Mouse (Mus musculus) forebrain, embryonic 16.5 days (tissue): ENCODE measurements around the gene Dpf2. TPM values are rescaled to one million over a fixed set of nuclear protein-coding genes. Genes with fewer than 3 reads are reported as not detected.

Experiments
- ATAC-seq: fragments of 200-750 bp; cut with Nextera tagmentation; 2 replicates; pipeline ENCODE4 v1.8.0; 2017; ENCODE audit warnings: mild to moderate bottlenecking, moderate library complexity
- H3K27ac ChIP-seq: fragments of 300-500 bp; sonication (generic); 2 replicates; pipeline ENCODE4 v1.5.1; 2014; ENCODE audit warnings: low read length, control low read depth
- H3K27me3 ChIP-seq: fragments of 300-500 bp; sonication (generic); replicated peaks from 2 replicates; pipeline ENCODE4 v1.6.1; 2014; ENCODE audit warnings: low read length; ENCODE audit not compliant: control insufficient read depth, insufficient read depth
- H3K36me3 ChIP-seq: fragments of 300-500 bp; sonication (generic); 2 replicates; pipeline ENCODE4 v1.6.1; 2014; ENCODE audit not compliant: control insufficient read depth, insufficient read depth
- H3K4me1 ChIP-seq: fragments of 300-500 bp; sonication (generic); replicated peaks from 2 replicates; pipeline ENCODE4 v1.6.1; 2014; ENCODE audit warnings: low read length; ENCODE audit not compliant: control insufficient read depth, insufficient read depth
- H3K4me2 ChIP-seq: fragments of 300-500 bp; sonication (generic); 2 replicates; pipeline ENCODE4 v1.6.1; 2014; ENCODE audit warnings: mild to moderate bottlenecking, low read length, control low read depth
- H3K4me3 ChIP-seq: fragments of 300-500 bp; sonication (generic); replicated peaks from 2 replicates; pipeline ENCODE4 v1.5.1; 2014; ENCODE audit warnings: mild to moderate bottlenecking, low read length, control low read depth
- H3K9ac ChIP-seq: fragments of 300-500 bp; sonication (generic); replicated peaks from 2 replicates; pipeline ENCODE4 v1.6.1; 2014; ENCODE audit warnings: low read depth, low read length, control low read depth
- H3K9me3 ChIP-seq: fragments of 300-500 bp; sonication (generic); 2 replicates; pipeline ENCODE4 v1.6.1; 2016; ENCODE audit warnings: low read length; ENCODE audit not compliant: control insufficient read depth
- WGBS: fragments of 180-500 bp; shearing (Covaris S2); extraction: QIAGEN DNeasy Blood & Tissue Kit; methylation state at CpG from one replicate; pipeline ENCODE4 v1.1.7; 2014; 5-methylcytosine and 5-hydroxymethylcytosine counted together
- polyA plus RNA-seq: library from polyadenylated mRNA; unstranded; fragments of >200 nt; fragmentation: Nextera tagmentation; extraction: Ambion mirVana; gene quantifications from 2 replicates; pipeline ENCODE4 v1.2.1, GENCODE M21; 2015

Dpf2 gene
- polyA plus RNA-seq, 1 experiment from 2014 or later, result 126 TPM

DNA sequence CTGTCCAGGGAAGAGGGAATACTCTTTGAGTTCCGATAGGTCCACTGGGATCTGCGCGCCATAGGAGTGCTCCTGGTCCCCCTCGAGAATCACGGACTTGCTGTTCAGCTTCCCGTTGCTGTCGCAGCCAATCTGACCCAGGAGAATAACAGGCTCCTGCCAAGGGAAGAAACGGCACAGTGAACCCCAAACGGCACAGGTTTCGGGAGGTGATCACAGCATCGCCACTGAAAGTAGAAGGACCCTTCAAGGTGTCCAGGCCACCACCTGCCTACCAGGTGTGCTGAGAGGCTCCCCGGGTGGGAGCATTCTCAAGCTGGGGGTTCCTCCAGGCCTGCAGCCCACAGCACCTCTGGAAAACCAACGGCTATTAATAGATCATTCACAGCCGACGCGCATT, 38.8 kb upstream of the Dpf2 start:
- Histone ChIP-seq H3K4me1 (no peaks in the 10 kb centered on the region), H3K4me3 (no peak overlapping the region), H3K9ac (no peak overlapping the region), H3K4me2 (no peak overlapping the region), H3K27ac (no peak overlapping the region), H3K27me3 (no peaks in the 10 kb centered on the region), H3K36me3 (peaks cover 8% of the 10 kb centered on the region; the same call in 1 of the 2 replicates), H3K9me3 (no peaks in the 10 kb centered on the region)
- ATAC-seq, result no peak
- WGBS, result 94% methylated on average over 16 of the region's 16 CpGs

DNA sequence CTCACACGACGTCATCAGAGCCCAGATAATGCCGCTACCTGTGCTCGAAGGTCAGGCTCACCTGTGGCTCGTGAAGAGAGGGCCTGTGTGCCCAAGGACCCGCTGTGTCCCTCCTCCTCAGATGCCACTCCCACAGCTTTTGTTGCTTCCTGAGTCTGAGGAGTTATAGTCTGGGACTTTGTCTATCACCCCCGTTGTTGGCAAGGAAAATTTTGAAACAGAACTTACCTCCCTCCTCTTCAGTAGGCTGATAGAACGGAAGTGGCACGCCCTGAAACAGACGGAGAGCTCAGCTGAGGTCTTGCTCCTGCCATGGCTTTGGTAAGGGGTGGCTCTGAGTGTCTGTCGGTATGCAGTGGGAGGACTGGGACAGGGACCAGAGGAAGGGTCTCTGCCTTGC, 37.4 kb upstream of the Dpf2 start:
- H3K4me3 ChIP-seq, result no peak overlapping the region
- H3K36me3 ChIP-seq, result peaks cover 8% of the 10 kb centered on the region; the same call in 1 of the 2 replicates
- H3K4me1 ChIP-seq, result no peaks in the 10 kb centered on the region
- H3K9me3 ChIP-seq, result no peaks in the 10 kb centered on the region
- WGBS, result 97% methylated on average over 11 of the region's 11 CpGs
- no peak overlapping the region for H3K27ac ChIP-seq
- no peaks in the 10 kb centered on the region for H3K27me3 ChIP-seq
- no peak for ATAC-seq
- no peak overlapping the region for H3K4me2 ChIP-seq
- H3K9ac ChIP-seq, result no peak overlapping the region

DNA sequence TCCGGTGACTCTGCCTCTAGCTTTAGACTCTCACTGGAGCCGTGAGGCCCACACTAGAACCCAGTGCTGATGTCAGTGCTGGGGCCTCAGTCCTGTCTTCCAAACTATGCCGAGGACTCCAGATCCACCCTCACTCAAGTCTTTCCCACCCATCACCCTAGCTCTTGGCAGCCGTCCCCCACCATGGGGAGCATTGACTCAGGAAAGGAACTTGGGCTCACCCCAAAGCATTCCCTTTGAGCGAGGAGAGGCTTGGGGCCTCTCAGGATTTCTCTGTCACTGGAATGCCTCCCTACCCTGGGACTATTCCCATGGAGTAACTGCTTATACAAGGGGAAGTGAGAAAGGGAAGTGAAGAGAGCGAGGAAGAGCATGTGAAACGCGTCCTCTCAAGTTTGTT, 33.1 kb upstream of the Dpf2 start:
- H3K4me2 ChIP-seq, result no peak overlapping the region
- no peak overlapping the region for H3K27ac ChIP-seq
- ATAC-seq, result no peak
- H3K9ac ChIP-seq, result no peak overlapping the region
- H3K27me3 ChIP-seq, result no peaks in the 10 kb centered on the region
- no peaks in the 10 kb centered on the region for H3K4me1 ChIP-seq
- peaks cover 6% of the 10 kb centered on the region; the same call in 1 of the 2 replicates for H3K36me3 ChIP-seq
- 85% methylated on average over 8 of the region's 8 CpGs for WGBS
- no peak overlapping the region for H3K4me3 ChIP-seq
- no peaks in the 10 kb centered on the region for H3K9me3 ChIP-seq

DNA sequence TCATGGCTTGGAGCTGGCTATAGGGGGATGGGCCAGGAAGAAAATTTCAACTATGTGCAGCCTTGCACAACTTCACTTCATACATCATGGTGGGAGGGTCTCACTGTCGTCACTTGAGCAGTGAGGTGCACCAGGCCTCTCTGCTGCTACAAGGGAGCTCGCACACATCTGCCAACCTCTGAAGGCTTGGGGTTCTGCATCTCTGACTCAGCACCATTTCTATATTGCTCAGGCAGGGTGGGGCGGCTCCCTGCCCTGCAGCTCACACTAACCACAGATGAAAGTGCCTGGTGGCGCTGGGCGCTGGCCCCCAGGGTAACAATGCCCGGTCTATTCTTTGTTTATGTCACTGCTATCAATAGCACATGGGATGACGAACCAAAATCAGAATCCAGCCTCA, 32.2 kb upstream of the Dpf2 start:
- WGBS, result 81% methylated on average over 7 of the region's 7 CpGs
- Histone ChIP-seq H3K9ac (no peak overlapping the region), H3K36me3 (peaks cover 3% of the 10 kb centered on the region; the same call in 1 of the 2 replicates), H3K27ac (no peak overlapping the region), H3K4me2 (no peak overlapping the region), H3K4me3 (no peak overlapping the region), H3K9me3 (no peaks in the 10 kb centered on the region), H3K4me1 (peaks cover 3% of the 10 kb centered on the region), H3K27me3 (no peaks in the 10 kb centered on the region)
- no peak for ATAC-seq

DNA sequence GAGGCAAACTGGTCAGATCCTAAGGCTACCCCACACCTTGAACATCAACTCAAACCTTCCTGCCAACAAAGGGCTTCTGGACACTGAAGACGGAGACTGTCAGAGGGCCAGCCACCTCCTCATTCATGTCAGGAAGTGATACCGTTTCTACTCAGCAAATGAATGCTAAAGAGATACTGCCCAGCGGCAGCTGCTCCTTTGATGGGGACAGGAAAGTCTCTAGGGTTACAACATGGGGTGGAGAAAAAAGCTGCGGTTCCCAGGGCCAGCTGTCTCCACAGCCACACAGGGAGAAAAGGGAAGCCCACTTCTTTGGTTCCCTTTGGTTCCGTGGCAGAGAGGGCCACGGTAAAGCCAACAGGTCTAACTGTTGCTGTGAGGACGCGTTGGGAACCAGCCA, 31.3 kb upstream of the Dpf2 start:
- peaks cover 3% of the 10 kb centered on the region; the same call in 1 of the 2 replicates for H3K36me3 ChIP-seq

DNA sequence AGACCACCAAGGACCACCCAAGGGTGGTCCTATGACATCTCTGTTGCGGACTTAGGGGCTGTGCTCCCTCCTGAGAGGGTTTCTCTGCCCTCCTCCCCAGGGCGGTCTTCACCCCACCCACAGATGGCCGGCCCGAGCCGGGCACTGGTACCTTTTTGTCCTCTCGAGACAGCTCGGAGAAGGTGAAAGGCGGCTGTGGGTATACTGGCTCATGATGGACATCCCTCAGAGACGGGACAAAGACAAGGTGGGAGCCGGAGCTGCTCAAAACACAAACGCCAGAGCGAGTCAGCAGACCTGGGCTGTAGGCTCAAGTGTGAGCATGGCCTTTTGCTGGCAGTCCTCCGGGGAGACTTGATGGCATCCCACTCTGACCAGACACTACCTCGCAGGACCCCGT, 30.6 kb upstream of the Dpf2 start:
- H3K9me3 ChIP-seq, result no peaks in the 10 kb centered on the region
- 92% methylated on average over 15 of the region's 15 CpGs for WGBS
- ATAC-seq, result no peak
- no peaks in the 10 kb centered on the region for H3K27me3 ChIP-seq
- no peak overlapping the region for H3K27ac ChIP-seq
- H3K36me3 ChIP-seq, result peaks cover 3% of the 10 kb centered on the region; the same call in 1 of the 2 replicates
- H3K4me2 ChIP-seq, result no peak overlapping the region
- no peak overlapping the region for H3K4me3 ChIP-seq
- no peak overlapping the region for H3K9ac ChIP-seq
- peaks cover 7% of the 10 kb centered on the region for H3K4me1 ChIP-seq

More for the DNA sequence above, 31.3 kb upstream of the Dpf2 start:
- Histone ChIP-seq H3K27ac (no peak overlapping the region), H3K4me2 (no peak overlapping the region), H3K9me3 (no peaks in the 10 kb centered on the region), H3K9ac (no peak overlapping the region), H3K4me1 (peaks cover 7% of the 10 kb centered on the region), H3K4me3 (no peak overlapping the region), H3K27me3 (no peaks in the 10 kb centered on the region)
- no peak for ATAC-seq
- 77% methylated on average over 8 of the region's 8 CpGs for WGBS

DNA sequence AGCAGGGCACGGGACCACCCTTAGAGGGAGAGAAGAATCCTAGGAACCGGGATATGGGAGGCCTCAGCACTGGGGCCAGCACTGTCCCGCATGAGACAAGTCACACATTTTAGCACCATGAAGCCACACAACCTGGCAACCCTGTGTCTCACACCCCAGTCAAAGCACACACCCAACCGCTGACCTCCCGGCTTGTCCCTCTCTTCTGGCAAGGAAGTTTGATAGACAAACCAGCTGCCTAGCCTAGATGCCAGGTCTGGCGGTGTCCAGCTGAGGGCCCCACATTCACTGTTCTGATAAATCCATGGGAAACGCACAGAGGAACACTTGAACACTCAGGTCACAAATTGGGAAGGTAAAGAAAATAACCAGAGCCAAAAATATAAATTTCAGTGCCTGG, 29.8 kb upstream of the Dpf2 start:
- no peak for ATAC-seq
- no peak overlapping the region for H3K9ac ChIP-seq
- peaks cover 13% of the 10 kb centered on the region for H3K4me1 ChIP-seq
- H3K9me3 ChIP-seq, result no peaks in the 10 kb centered on the region
- H3K27ac ChIP-seq, result no peak overlapping the region
- no peaks in the 10 kb centered on the region for H3K27me3 ChIP-seq
- H3K4me2 ChIP-seq, result no peak overlapping the region
- WGBS, result 93% methylated on average over 7 of the region's 7 CpGs
- peaks cover under 1% of the 10 kb centered on the region; the same call in 1 of the 2 replicates for H3K36me3 ChIP-seq
- H3K4me3 ChIP-seq, result no peak overlapping the region

DNA sequence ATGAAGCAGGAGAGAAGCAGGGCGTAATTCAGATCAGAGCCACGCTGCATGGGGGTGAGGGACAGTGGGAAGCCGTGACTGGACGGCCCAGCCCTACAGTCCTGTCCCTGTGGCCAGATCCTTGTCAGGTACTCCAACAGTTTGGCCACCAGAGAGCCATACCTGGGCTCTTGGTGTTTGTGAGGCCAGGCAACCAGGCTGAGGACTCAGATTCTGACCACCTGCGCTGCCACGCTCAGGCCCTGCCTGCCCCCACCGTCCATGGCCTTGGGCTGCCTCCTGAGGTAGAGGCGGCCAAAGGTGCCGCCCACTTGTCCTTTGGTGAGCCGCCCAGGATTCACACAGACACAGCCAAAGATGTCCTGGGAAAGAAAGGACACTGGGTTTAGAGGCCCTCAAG, 27.8 kb upstream of the Dpf2 start:
- ATAC-seq, result no peak
- Histone ChIP-seq H3K4me1 (peaks cover 18% of the 10 kb centered on the region), H3K27ac (peak overlapping the region; percentile 47; the same call in 1 of the 2 replicates), H3K4me3 (no peak overlapping the region), H3K27me3 (no peaks in the 10 kb centered on the region), H3K4me2 (no peak overlapping the region), H3K9ac (no peak overlapping the region), H3K9me3 (no peaks in the 10 kb centered on the region), H3K36me3 (no peaks in the 10 kb centered on the region)
- 89% methylated on average over 10 of the region's 10 CpGs for WGBS

DNA sequence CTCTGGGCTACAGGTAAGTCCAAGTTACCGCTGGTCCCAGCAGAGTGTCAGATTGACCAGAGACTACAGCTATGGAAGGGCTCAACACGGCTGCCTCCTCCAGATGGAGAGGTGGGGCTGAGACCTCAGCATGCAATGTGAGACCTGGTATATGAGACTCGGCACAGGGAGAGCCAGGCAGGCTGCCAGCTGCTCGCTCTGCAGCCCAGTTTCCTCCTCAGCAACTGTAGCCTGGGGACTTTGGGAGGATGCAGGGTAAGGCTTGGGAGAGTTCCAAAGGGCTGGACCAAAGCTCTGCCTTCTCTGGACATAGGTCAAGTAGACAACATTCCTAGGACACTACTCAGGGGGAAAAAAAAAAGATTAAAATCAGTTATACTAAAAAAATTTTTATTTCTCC, 27.4 kb upstream of the Dpf2 start:
- 47% methylated on average over 4 of the region's 4 CpGs for WGBS
- peak overlapping the region; percentile 19; the same call in 1 of the 2 replicates for H3K27ac ChIP-seq

DNA sequence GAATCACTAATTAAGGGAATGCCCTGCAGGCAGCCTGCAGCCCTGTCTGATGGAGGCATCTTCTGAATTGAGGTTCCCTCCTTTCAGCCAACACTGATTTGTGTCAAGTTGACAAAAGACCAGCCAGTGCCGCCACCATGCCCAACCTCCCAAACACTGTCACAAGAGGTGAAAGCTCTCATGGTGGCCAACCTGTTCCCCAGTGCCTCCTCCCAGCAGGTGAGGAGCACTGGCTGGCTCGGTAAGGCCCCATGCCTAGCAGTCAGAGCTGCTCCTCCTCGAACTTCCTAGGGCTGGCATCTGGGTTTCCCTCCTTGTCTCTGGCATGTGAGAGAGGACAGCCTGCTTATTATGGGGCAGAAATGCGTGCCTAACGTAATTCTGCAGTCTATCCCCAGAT, 26.9 kb upstream of the Dpf2 start:
- H3K4me2 ChIP-seq, result no peak overlapping the region
- no peak overlapping the region for H3K4me3 ChIP-seq
- peak overlapping the region; percentile 19 for H3K27ac ChIP-seq
- H3K9me3 ChIP-seq, result no peaks in the 10 kb centered on the region
- H3K9ac ChIP-seq, result no peak overlapping the region
- H3K27me3 ChIP-seq, result no peaks in the 10 kb centered on the region
- ATAC-seq, result 0 out of 2 replicates have a peak, but pooled peaks have one; percentile 18
- WGBS, result 58% methylated on average over 5 of the region's 5 CpGs
- H3K36me3 ChIP-seq, result no peaks in the 10 kb centered on the region
- H3K4me1 ChIP-seq, result peaks cover 18% of the 10 kb centered on the region

More for the DNA sequence above, 27.4 kb upstream of the Dpf2 start:
- Histone ChIP-seq H3K9me3 (no peaks in the 10 kb centered on the region), H3K36me3 (no peaks in the 10 kb centered on the region), H3K4me1 (peaks cover 18% of the 10 kb centered on the region), H3K4me2 (no peak overlapping the region), H3K9ac (no peak overlapping the region), H3K27me3 (no peaks in the 10 kb centered on the region), H3K4me3 (no peak overlapping the region)
- ATAC-seq, result 0 out of 2 replicates have a peak, but pooled peaks have one; percentile 33
